Mouse (Mus musculus): ENCODE data around the gene B830017H08Rik.

The B830017H08Rik gene

DNA sequence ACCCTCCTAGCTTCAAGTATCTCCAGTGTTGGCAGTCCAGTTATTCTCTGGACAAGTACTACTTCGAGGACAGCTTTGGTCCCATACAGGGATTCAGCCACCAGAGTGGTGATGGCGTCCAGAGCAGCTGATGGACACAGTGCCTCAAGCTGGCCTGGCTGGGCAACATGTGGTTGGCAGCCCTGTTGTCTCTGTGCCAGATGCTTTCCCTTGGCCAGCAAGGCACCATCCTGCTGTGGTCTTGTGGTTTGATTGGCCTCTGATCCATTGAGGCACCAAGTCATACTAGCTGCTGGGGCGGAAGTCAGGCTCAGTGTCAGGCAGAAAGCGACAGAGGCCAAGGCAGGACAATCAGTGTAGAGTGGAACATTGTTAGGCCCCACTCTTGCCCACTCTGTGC, 23.8 kb upstream of the B830017H08Rik start:
- no peak for DNase-seq (ENCODE audit: low read depth, low spot score)

DNA sequence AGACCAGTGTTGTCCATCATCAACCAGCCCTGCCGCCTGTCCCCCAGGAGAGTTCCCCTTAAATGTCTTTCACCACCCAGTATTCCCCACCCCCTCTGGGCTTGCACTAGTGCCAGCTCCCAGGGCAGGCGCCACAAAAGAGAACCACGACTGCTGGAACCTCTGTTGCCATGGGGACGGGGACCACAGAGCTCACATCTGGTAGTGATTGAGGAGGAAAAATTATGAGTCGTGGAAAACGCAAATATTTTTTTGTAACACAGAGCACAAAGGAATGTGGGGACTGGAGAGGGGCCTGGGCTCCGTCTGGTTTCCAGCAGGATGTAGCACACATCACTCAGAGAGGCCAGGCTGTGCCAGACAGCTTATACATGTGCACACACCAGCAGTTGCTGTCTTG, 23.2 kb upstream of the B830017H08Rik start:
- DNase-seq (ENCODE audit: low read depth, low spot score): no peak

DNA sequence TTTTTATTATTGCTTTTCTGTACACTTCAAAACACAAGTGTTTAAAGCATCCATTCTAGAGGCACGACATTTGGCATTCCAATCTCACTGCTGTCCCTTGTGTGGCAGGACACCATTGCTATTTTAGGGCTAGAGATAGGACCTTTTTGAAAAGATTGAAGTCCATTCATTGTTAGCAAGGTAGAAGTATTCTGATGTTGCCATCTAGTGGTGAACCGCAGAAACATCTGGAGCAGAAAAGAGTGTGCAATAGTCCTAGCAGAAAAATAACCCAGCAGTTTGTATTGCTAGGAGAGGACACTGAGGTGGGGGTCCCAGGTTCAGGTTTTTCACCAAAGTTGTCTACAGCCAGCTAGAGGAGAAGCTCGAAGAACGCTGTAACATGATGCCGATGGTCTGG, 20.8 kb upstream of the B830017H08Rik start:
- peak; percentile 48 for DNase-seq (ENCODE audit: low read depth, low spot score)

DNA sequence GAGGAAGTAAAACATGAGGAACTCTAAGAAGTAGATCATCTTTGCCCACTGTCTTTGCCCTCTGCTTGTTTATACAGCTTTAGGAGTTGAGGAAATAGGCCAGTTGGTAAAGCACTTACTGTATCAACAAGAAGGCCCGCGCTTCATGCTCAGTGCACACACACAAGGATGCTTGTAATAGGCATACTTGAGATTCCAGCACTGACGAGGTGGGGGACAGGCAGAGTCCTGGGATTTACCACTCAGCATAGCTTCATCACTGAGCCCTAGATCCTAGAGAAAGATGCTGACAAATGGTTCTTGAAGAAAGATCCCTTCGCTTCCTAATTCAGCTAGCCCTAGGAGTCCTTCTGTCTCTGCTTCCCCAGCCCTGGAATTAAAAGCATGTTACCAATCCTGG, 19.7 kb upstream of the B830017H08Rik start:
- DNase-seq (ENCODE audit: low read depth, low spot score): no peak

DNA sequence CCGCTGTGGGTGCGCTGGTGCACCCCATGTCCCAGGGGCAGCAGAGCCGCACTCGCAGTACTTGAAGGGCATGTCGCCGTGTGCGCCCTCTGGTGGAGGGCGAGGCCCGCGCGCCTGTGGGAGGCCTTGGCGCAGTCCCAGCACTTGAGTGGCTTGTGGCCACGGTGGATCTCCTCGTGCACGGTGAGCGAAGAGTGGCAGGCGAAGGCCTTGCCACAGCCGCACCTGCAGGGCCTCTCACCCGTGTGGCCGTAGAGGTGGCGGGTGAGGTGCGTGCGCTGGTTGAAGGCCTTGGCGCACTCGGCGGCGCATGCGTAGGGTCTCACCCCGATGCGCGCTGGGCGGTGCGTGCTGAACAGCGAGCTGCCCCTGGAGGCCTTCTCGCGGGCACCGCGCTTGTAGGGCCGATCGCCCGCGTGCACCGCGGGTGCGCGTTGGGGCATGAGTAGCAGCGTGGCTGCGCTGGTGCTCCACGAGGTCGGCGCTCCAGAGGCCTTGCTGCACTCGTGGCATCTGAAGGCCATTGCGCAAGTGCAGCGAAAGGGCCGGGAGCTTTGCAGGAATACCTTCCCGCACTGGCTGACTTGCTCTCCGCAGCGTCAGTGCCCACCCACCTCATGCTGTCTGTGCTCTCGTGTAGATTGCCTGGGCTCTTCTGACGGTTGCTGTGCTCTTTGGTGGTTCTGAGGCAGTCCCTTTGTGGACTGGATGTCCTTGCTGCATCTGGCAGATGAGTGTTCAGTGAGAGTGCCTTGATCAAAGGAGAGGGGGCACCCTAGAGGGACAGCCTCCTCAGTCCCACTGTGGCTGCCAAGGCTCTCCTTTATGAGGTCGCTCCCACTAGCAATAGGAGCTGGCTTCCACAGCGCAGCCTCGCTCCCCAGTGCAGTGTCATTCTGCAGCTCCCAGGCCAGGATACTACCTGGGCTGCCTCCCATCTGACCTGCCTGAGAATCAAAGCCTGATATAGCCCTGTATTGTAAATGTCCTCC, 17.2 kb upstream of the B830017H08Rik start:
- peak; percentile 87 for DNase-seq (ENCODE audit: low read depth, low spot score)

DNA sequence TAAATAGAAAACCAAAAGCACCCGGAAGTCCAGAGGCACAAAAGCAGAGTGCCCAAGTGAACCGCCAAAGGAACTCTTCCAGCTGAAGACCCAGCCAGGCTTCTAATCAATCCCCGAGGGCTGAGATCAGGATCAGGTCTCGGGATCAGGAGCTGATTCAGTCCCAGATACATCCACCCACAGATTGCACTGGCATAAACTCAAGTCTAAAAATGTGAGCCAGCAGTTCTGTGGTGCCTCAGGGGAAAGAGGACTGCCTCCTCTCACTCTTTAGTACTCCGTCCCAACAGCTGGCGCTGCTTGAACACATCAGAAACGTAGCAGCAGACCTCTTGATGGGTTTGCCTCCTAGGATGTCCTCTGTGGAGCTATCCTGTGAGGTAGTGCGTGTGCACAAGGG, 16.4 kb upstream of the B830017H08Rik start:
- DNase-seq (ENCODE audit: low read depth, low spot score): no peak

DNA sequence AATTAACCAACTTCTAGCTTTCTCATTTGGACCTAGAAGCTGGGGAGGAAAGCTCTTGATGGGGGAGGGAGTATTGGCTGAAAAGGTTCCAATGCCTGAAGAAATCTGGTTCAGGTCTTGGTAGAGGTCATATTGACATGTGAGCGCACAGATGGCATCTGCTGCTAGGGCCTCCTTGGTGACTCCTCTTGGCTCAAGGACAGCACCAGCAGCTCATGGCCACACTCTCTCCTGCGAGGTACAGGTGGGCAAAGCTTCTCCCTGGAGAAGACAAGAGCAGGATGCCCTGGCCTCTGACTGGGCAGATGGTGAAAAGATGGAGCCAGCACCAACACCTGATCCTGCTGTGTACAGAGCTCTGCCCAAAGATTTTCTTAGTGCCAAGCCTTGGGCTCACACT, 6.4 kb upstream of the B830017H08Rik start:
- no peak for DNase-seq (ENCODE audit: low read depth, low spot score)

DNA sequence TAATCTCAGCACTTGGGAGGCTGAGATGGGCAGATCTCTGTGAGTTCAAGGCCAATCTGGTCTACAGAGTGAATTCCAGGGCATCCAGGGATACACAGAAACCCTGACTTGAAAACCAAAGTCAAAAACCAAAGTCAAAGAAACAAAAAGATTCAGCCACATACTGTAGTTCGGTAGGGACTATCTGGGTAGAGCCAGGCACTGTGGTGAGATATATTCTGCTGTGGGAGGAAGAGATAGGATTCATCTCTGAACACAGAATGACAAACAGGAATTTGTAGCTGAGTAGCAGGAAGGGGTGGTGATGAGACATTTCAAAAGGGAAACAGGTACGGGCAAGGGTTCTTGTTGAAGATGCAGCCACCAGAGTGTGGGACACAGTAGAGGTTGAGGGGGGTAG, 4.7 kb upstream of the B830017H08Rik start:
- no peak for DNase-seq (ENCODE audit: low read depth, low spot score)

DNA sequence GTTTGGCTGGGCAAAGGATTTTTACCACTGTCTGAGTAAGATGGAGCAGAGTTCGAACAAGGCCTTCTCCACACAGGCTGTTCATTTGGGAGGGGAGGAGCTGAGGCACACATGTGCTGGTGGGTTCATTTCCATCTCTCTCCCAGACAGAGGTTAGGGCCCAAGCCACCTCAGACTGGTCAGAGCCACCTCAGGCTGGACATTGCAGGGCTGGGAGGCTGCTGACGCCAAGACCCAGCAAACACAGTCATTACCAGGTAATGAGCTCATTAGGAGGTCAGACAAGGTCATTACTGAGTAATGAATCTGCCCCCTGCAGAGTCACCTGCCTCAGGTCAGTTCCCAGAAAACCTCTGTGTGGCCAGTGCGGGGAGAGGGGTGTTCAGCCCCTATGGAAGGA, 4.1 kb upstream of the B830017H08Rik start:
- DNase-seq (ENCODE audit: low read depth, low spot score): no peak

DNA sequence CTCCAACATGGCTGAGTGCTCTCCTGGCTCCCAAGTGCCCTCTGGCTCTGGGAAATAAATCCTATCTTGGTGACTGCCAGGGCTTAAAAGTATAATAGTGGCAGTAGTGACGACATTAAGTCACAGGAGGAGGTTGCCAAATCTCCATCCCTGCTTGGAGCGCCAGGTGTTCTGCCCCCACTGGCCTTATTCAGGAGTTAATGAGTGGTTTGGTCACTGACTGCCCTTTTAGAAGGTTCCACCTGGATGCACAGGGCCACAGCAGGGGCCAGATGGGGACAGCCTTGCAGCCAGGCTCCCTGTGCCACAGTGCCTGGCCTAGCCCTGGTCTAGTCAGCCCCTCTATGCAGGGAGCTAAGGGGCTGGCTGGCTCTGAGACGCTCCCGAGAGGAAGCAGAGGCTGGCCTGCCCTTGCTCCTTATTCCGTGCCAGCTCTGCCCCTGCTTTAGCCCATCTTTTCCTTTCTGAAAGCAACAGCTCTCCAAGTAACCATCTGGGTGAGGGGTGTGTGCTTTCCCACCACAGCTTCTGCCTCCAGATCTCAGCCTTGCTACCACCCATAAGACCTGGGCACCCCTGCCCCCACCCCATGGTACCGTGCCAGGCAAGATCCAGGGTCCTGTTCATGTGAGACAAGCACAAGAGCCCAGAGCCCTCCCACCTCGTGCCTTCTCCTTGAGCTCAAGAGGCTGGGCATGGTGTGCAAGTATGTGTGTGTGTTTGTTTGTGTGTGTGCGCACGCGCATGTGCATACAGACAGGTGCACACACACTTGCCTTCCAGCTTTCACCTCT, 2.3 kb upstream of the B830017H08Rik start:
- DNase-seq (ENCODE audit: low read depth, low spot score): no peak

DNA sequence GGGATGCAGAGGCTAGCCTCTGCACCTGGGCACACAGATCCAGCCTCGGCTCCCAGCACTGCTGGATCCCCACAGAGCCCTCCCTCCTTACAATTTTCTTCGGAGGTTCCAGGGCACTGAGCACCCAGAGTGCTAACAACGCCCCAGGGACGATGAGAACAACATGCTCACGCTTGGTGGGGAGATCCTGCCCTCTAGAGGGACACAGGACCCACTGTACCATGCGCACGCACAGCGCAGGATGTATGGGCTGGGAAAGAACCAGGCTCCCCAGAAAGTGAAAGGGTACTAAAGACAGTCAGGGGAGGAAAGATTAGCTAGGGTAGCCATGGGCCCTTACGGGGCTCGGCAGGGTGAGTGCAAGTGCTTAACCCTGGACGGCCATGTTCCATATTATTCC, 1.1 kb upstream of the B830017H08Rik start:
- no peak for DNase-seq (ENCODE audit: low read depth, low spot score)

DNA sequence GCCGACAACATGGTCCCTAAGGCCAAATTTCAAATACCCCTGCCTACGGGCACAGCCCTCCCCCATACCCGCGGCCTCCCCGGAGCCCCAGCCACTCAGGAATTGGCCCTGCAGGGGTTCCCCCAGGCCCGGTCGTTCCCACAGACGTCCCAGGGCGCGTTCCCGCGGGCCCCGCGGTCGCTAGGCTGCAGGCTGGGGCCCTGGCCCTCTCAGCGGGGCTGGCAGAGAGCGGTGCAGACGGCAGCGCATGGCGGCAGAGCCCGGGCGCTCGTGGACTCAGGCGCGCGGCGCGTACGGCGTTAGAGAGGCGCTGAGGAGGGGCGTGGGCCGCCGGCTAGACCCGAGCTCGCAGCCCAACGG, 380 bp downstream of the B830017H08Rik start:
- no peak for DNase-seq (ENCODE audit: low read depth, low spot score)

DNA sequence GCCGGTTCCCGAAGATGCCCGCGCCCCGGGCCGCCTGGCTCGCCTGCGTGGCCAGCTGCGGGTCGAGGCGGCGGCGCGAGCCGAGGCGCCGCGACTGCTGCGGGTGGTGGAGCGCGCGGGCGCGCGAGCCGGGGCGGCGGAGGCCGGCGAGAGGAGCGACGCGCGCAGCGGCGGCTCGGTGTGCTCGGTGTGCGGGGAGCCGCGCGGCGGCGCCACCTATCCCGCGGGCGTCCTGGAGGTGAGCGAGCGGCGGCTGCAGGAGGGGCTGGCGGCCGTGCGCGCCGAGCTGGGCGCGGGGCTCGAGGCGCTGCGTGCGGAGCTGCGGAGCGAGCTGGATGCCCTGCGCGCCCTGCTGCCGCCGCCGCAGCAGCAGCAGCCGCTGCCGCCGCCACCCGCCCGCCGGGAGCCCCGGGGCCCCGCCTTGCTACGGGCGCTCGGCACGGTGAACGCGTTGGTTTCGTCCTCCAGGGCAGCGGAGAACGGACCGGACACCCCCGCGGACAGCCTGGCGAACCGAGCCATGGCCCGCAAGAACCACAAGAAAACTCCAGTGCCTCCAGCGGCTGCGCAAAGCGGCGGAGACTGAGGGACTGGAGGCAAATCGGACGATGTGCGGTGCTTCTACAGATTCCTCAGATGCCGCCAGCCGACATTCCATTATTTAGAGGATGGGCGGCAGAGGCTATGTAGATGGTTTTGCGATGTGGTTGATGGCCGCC, 919 bp downstream of the B830017H08Rik start:
- no peak for DNase-seq (ENCODE audit: low read depth, low spot score)

DNA sequence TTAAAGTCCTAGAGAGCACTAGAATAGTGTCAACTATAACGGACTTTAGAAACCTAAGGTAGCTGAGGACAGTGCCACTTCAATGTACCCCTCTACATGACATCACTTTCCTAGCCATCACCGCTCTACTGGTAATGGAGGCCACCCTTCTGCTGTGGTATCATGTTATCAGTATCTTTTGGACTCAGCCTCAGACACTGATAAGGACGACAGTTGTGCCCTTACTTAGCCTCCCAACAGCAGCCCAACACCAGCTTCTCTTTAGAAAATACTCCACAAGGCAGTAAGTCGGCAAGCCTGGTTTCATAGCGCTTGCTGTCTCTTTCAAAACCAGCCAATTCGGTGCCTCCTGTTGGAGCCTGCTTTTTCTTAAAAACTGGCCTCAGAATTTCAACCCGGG, 1.6 kb downstream of the B830017H08Rik start:
- DNase-seq (ENCODE audit: low read depth, low spot score): no peak

DNA sequence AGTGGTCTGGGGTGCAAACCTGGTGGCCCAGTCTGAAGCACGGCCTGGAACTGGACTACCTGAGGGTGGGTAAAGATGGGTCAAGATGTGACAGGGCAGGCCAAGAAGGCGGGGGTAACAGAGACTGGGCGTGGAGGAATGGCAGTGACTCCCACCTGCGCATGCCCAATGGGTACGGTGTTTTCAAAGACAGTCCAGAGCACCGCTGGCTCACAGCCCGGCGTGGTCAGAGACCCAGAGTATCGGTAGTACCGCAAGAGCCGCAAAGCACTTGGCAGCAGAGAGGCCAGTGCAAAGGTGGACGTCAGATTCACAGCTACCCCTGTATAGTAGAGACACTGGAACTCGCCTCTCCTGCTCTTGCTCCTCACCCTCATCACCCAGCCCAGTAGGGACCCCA, 2.6 kb downstream of the B830017H08Rik start:
- DNase-seq (ENCODE audit: low read depth, low spot score): no peak

DNA sequence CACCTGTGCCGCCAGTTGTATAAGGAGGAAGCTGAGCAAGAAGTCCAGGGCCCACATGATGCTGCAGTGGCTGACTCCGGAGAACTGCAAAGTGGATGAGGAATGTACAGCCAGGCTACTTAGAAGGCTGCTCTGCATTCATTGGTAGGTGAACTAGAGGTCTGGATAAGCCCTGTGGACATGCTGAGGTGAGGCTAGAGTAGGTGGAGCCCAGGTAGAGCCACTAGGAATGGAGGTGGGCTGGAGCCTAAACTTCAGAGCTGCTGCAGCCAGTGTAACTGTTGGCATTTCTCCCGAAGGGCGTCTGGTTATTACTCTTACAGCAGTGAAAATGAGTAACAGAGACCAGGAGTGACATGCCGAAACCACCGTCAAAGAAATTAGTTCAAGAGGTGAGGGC, 5.1 kb downstream of the B830017H08Rik start, which contains the start of gene Car15:
Gene Car15 (minus strand): TSS at position 314 of the 400 bp plus-strand sequence.
- no peak for DNase-seq (ENCODE audit: low read depth, low spot score)

DNA sequence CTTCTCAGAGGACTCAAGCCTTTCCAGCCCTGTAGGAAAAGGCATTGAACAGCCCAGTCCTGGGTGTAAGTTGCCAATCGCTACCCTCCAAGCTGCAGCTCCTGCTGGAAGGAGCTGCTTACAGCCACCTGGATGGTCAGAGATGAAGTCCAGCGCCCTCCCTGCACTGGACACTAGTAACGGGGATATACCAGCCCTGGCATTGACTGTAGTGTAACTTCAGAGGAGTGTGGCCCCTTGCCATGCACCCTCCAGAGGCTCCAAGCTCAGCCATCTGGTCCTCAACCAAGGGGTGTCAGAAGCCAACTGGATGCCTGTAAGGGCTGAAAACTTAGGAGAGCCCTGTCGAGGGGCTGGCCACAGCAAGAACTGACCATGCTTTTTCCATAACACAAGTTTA, 7.1 kb downstream of the B830017H08Rik start:
- no peak for DNase-seq (ENCODE audit: low read depth, low spot score)

DNA sequence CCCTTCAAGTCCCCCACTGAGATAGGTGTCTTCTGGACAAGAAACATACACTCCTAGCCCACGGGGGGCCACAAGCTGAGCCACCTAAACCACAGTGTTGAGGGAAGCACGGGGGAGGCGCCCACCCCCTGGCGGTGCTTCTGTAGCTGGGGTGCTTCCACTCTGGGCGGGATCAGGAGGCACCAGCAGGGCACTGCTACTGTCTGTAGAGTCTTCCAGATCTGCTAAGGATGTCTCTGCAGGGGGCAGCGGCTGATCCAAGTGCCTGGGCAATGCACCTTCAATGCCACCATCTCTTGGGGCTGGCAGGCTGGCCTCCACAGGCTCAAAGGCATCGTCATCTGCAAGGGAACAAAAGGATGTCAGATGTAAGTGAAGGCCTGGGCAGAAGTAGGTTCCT, 9.5 kb downstream of the B830017H08Rik start:
- DNase-seq (ENCODE audit: low read depth, low spot score): no peak

DNA sequence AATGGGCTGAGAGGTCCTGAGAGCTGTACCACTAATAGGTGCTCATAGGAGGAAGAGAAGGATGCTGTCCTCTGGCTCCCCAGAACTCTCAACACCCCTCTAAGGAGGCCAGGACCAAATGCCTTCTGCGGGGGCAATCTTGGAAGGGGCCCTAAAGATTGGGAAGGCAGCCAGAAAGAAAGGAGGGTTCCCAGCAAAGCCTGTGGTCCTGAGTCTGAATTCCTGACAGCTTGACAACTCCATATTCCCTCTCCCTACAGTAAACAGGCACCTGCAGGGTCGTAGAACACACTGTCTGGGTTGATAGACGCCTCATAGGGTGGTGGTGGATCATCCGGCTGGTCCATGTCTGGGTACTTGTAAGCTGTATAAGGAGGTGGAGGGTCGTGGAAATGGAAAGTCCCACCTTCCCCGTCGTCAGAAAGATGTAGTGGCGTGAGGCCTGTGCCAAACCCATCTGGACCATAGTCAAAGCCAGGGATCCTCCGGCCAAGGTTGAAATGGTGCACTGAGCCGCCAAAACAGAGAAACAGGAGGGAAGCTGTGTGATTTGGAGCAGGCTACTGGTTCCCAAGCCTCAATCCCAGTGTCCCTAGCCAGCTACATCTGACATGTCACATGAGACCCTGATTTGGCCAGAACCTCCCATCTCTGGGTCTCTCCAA, 10.9 kb downstream of the B830017H08Rik start:
- DNase-seq (ENCODE audit: low read depth, low spot score): no peak

DNA sequence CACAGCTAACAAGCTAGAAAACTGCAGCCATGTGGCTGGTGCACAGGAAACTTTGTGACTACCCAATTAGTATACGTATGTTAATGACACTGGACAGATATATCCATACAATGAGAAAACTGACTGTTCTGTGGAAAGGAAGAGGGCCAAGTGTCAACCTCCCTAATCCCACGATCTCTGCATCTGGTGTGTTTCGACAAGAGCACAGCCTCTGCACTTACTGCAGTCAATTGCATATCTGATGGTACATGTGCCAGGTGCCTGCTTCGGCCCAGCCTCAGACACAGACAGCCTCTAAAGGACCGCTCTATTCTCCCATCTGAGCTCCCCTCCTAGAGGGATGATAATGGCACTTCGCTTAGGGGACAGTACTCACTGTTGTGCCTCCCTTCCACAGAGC, 15.5 kb downstream of the B830017H08Rik start:
- no peak for DNase-seq (ENCODE audit: low read depth, low spot score)

DNA sequence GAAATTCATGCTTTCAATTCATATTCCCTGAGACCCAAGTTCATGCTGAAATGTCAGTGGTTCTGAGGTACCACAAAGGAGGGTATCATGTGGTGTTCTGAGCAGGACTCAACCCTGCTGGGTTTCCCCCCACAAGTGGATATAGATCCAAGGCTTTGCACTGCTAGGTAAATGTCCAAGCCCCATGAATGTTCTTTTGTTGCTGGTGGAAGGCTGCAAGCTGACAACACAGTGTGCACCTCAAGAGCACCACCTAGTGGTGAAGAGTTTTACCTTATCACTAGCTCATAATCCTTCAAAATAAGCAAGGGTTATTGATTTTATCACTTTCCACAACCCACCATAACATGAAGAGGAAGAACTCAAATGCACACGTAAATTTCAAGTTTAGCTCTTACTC, 16.0 kb downstream of the B830017H08Rik start:
- DNase-seq (ENCODE audit: low read depth, low spot score): peak; percentile 50
